Mouse (Mus musculus): Measurements from ENCODE around the gene Trak1. TPM values are rescaled to one million over a fixed set of nuclear protein-coding genes. Genes with fewer than 3 reads are reported as not detected.
A peak's percentile ranks its signal among the peaks of the same experiment; 100 is the strongest.

The Trak1 gene
- total RNA-seq, 2 experiments from 2014 or later: 156 to 204 TPM

GRCm38 (mm10) chr9:121357102-121357501, 59.8 kb downstream of the Trak1 start:
- intact Hi-C loops (cut with DNase I): no loop called here
- TF ChIP-seq CTCF (IDR thresholded peaks at IDR 0.05): no peak
- H3K27ac ChIP-seq: peak overlapping the region; percentile 96
- DNase-seq: no peak
- no peak overlapping the region for H3K4me3 ChIP-seq

- no peak for TF ChIP-seq CTCF (IDR thresholded peaks at IDR 0.05)
- Histone ChIP-seq H3K27ac (peak overlapping the region; percentile 96), H3K4me3 (no peak overlapping the region; the same call in 1 of the 2 replicates)
- DNase-seq: peak; percentile 44
- intact Hi-C loops (cut with DNase I): no loop called here
These were observed 60.4 kb downstream of the Trak1 start for GRCm38 (mm10) chr9:121357582-121358275.

GRCm38 (mm10) chr9:121358418-121358817, 61.1 kb downstream of the Trak1 start:
- Histone ChIP-seq H3K27ac (peak overlapping the region; percentile 96), H3K4me3 (peak overlapping the region; percentile 5; the same call in 1 of the 2 replicates)
- DNase-seq: peak; percentile 80
- TF ChIP-seq CTCF (IDR thresholded peaks at IDR 0.05): no peak
- intact Hi-C loops (cut with DNase I): no loop called here

- no peak for TF ChIP-seq CTCF (IDR thresholded peaks at IDR 0.05)
- intact Hi-C loops (cut with DNase I): no loop called here
- DNase-seq: no peak
- peak overlapping the region; percentile 77 for H3K27ac ChIP-seq
- no peak overlapping the region for H3K4me3 ChIP-seq
These were observed 62.1 kb downstream of the Trak1 start for GRCm38 (mm10) chr9:121359266-121359972.

GRCm38 (mm10) chr9:121360327-121360954, 63.1 kb downstream of the Trak1 start:
- H3K27ac ChIP-seq: peak overlapping the region; percentile 78
- intact Hi-C loops (cut with DNase I): no loop called here
- no peak for TF ChIP-seq CTCF (IDR thresholded peaks at IDR 0.05)
- DNase-seq: peak; percentile 35
- peak overlapping the region; percentile 20; the same call in 1 of the 2 replicates for H3K4me3 ChIP-seq

GRCm38 (mm10) chr9:121361010-121361409, 63.7 kb downstream of the Trak1 start:
- Histone ChIP-seq H3K4me3 (peak overlapping the region; percentile 20; the same call in 1 of the 2 replicates), H3K27ac (peak overlapping the region; percentile 78)
- TF ChIP-seq CTCF (IDR thresholded peaks at IDR 0.05): no peak
- intact Hi-C loops (cut with DNase I): no loop called here
- DNase-seq: no peak

GRCm38 (mm10) chr9:121363932-121364331, 66.6 kb downstream of the Trak1 start:
- no peak for DNase-seq
- no peak for TF ChIP-seq CTCF (IDR thresholded peaks at IDR 0.05)
- intact Hi-C loops (cut with DNase I): no loop called here
- Histone ChIP-seq H3K27ac (no peak overlapping the region), H3K4me3 (no peak overlapping the region)

GRCm38 (mm10) chr9:121366135-121366863, 69.0 kb downstream of the Trak1 start:
- intact Hi-C loops (cut with DNase I): no loop called here
- Histone ChIP-seq H3K27ac (peak overlapping the region; percentile 87), H3K4me3 (peak overlapping the region; percentile 56)
- no peak for TF ChIP-seq CTCF (IDR thresholded peaks at IDR 0.05)
- DNase-seq: peak; percentile 79

GRCm38 (mm10) chr9:121366864-121367245, 69.6 kb downstream of the Trak1 start:
- TF ChIP-seq CTCF (IDR thresholded peaks at IDR 0.05): no peak
- peak; percentile 89 for DNase-seq
- peak overlapping the region; percentile 56 for H3K4me3 ChIP-seq
- peak overlapping the region; percentile 87 for H3K27ac ChIP-seq
- intact Hi-C loops (cut with DNase I): no loop called here

GRCm38 (mm10) chr9:121369573-121369972, 72.3 kb downstream of the Trak1 start:
- Histone ChIP-seq H3K4me3 (peak overlapping the region; percentile 4; the same call in 1 of the 2 replicates), H3K27ac (peak overlapping the region; percentile 90)
- intact Hi-C loops (cut with DNase I): no loop called here
- TF ChIP-seq CTCF (IDR thresholded peaks at IDR 0.05): no peak
- DNase-seq: peak; percentile 84

- Histone ChIP-seq H3K4me3 (peak overlapping the region; percentile 61), H3K27ac (peak overlapping the region; percentile 90)
- DNase-seq: peak; percentile 88
- no peak for TF ChIP-seq CTCF (IDR thresholded peaks at IDR 0.05)
- intact Hi-C loops (cut with DNase I): loop anchor here (2.0 to 10.0 kb wide), 2 partner anchors 73 to 787 kb away; no protein-coding TSS in a partner anchor
These were observed 74.1 kb downstream of the Trak1 start for GRCm38 (mm10) chr9:121371346-121371891.
